Comparison of ENCODE assay signal across 16 mouse cellular contexts in the genomic region with DNA sequence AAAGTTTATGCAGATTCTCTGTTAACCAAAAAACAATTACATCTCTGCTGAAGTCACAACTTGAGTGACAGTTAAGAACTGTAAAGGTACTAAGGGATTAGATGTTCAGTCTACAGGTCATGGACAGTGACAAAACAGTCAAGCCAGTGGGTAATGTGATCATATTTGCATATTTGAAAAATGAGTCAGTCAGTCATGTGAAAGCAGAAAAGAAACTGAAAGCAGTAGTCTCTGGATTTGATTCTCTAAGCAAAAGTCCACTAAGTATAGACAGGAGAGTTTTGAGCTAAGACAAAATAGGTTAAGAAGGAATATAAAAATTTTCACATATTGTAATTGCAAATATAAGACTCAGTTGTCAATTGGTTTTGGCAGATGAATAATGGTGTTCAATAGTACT.
"Had no signal": no experiment of that assay in that cellular context is flagged by ENCODE, and none has a peak within 500 bp of the region (broad histone marks: within the 10 kb centered on the region; RNA-seq: fewer than 3 reads in every experiment).

No protein-coding gene starts in this region.

- H3K4me3 ChIP-seq: lung, embryonic 15.5 days; megakaryocyte, embryonic 14.5 days; midbrain, embryonic 13.5 days; midbrain, embryonic 15.5 days; neural tube, embryonic 12.5 days had no signal

- ATAC-seq: liver, postnatal 0 days; lung, postnatal 0 days; midbrain, embryonic 13.5 days; midbrain, embryonic 15.5 days had no signal

- DNase-seq: liver, postnatal 0 days; lung, adult 2 months; lung, postnatal 14 days; lung, postnatal 36 days; right cerebral cortex, postnatal 14 days; thymus, adult 18-20 months; thymus, postnatal 14 days; thymus, postnatal 36 days had no signal

- H3K36me3 ChIP-seq: lung, embryonic 15.5 days; midbrain, embryonic 13.5 days; midbrain, embryonic 15.5 days; neural tube, embryonic 12.5 days had no signal

- H3K9ac ChIP-seq: liver, postnatal 0 days; lung, embryonic 15.5 days; midbrain, embryonic 13.5 days; midbrain, embryonic 15.5 days; neural tube, embryonic 12.5 days had no signal

- H3K9me3 ChIP-seq: lung, embryonic 15.5 days; megakaryocyte, embryonic 14.5 days; midbrain, embryonic 13.5 days; midbrain, embryonic 15.5 days; neural tube, embryonic 12.5 days had no signal

- H3K27ac ChIP-seq: lung, embryonic 15.5 days; macrophage; midbrain, embryonic 13.5 days; midbrain, embryonic 15.5 days; neural tube, embryonic 12.5 days had no signal

- H3K27me3 ChIP-seq: lung, embryonic 15.5 days; megakaryocyte, embryonic 14.5 days; midbrain, embryonic 13.5 days; midbrain, embryonic 15.5 days; neural tube, embryonic 12.5 days had no signal

- H3K4me2 ChIP-seq: lung, embryonic 15.5 days; midbrain, embryonic 11.5 days; midbrain, embryonic 13.5 days; midbrain, embryonic 15.5 days; neural tube, embryonic 12.5 days had no signal

- H3K4me1 ChIP-seq: lung, embryonic 15.5 days; megakaryocyte, embryonic 14.5 days; midbrain, embryonic 13.5 days; midbrain, embryonic 15.5 days; neural tube, embryonic 12.5 days had no signal
